Mouse (Mus musculus) heart, embryonic 15.5 days (tissue): Measurements from ENCODE around the gene Rex1bd. TPM values are rescaled to one million over a fixed set of nuclear protein-coding genes. Genes with fewer than 3 reads are reported as not detected.
"Not testable (repeated sequence)": the region's sequence is repeated elsewhere in the genome, so short reads cannot be mapped to it uniquely, and the experiment has no call there.

ENCODE experiments used
- ATAC-seq: fragments of 200-750 bp; cut with Nextera tagmentation; replicated peaks from 2 replicates; pipeline ENCODE4 v1.8.0; 2017; ENCODE audit warnings: low read depth, moderate TSS enrichment; ENCODE audit not compliant: insufficient number of reproducible peaks, insufficient read depth, low FRiP score
- H3K27ac ChIP-seq: fragments of 300-500 bp; sonication (generic); 2 replicates; pipeline ENCODE4 v1.5.1; 2015; ENCODE audit warnings: mild to moderate bottlenecking, inconsistent platforms
- H3K27me3 ChIP-seq: fragments of 300-500 bp; sonication (generic); 2 replicates; pipeline ENCODE4 v1.6.1; 2015; ENCODE audit warnings: inconsistent platforms
- H3K36me3 ChIP-seq: fragments of 300-500 bp; sonication (generic); 2 replicates; pipeline ENCODE4 v1.6.1; 2015; ENCODE audit warnings: mild to moderate bottlenecking, inconsistent platforms
- H3K4me1 ChIP-seq: fragments of 300-500 bp; sonication (generic); replicated peaks from 2 replicates; pipeline ENCODE4 v1.6.1; 2015; ENCODE audit warnings: inconsistent platforms
- H3K4me2 ChIP-seq: fragments of 300-500 bp; sonication (generic); 2 replicates; pipeline ENCODE4 v1.6.1; 2015; ENCODE audit warnings: inconsistent platforms, mild to moderate bottlenecking, moderate library complexity
- H3K4me3 ChIP-seq: fragments of 300-500 bp; sonication (generic); 2 replicates; pipeline ENCODE4 v1.5.1; 2015; ENCODE audit warnings: mild to moderate bottlenecking, inconsistent platforms
- H3K9ac ChIP-seq: fragments of 300-500 bp; sonication (generic); 2 replicates; pipeline ENCODE4 v1.6.1; 2015; ENCODE audit warnings: mild to moderate bottlenecking, inconsistent platforms
- H3K9me3 ChIP-seq: fragments of 300-500 bp; sonication (generic); replicated peaks from 2 replicates; pipeline ENCODE4 v1.6.1; 2016; ENCODE audit warnings: inconsistent platforms
- WGBS: fragments of 180-500 bp; shearing (Covaris S2); methylation state at CpG from one replicate; pipeline ENCODE4 v1.1.7; 2015; ENCODE audit warnings: mixed read lengths; 5-methylcytosine and 5-hydroxymethylcytosine counted together
- polyA plus RNA-seq: library from polyadenylated mRNA; unstranded; fragments of >200 nt; fragmentation: Nextera tagmentation; extraction: Ambion mirVana; gene quantifications from 2 replicates; pipeline ENCODE4 v1.2.1, GENCODE M21; 2015

Rex1bd gene
- polyA plus RNA-seq, 1 experiment from 2014 or later: 117 TPM

GRCm38 (mm10) chr8:70511174-70511573, 4.6 kb upstream of the Rex1bd start:
- WGBS: 80% methylated on average over 6 of the region's 6 CpGs
- Histone ChIP-seq H3K4me1 (peaks cover 37% of the 10 kb centered on the region), H3K4me3 (peak overlapping the region; percentile 90), H3K27ac (peak overlapping the region; percentile 98), H3K36me3 (peaks cover 23% of the 10 kb centered on the region), H3K4me2 (peak overlapping the region; percentile 91), H3K9ac (0 out of 2 replicates have a peak overlapping the region, but pooled peaks have one; percentile 97)
- H3K27me3 ChIP-seq, ATAC-seq, H3K9me3 ChIP-seq: not testable (repeated sequence)

GRCm38 (mm10) chr8:70510228-70510915, 3.8 kb upstream of the Rex1bd start, which contains the start of gene Uba52:
Uba52 (minus strand) TSS chr8:70510801.
- Histone ChIP-seq H3K4me2 (peak within 1 kb of the TSS; percentile 91), H3K4me3 (peak within 1 kb of the TSS; percentile 90), H3K27me3 (no peaks in the 10 kb centered on the region), H3K9me3 (no peaks in the 10 kb centered on the region), H3K9ac (peak within 1 kb of the TSS; percentile 97), H3K36me3 (peaks cover 23% of the 10 kb centered on the region), H3K4me1 (peaks cover 45% of the 10 kb centered on the region), H3K27ac (peak within 1 kb of the TSS; percentile 98)
- peak; percentile 85 for ATAC-seq
- WGBS: 1% methylated on average over 74 of the region's 74 CpGs

- Histone ChIP-seq H3K4me1 (peaks cover 55% of the 10 kb centered on the region), H3K9ac (peak overlapping the region; percentile 97), H3K9me3 (no peaks in the 10 kb centered on the region), H3K36me3 (peaks cover 22% of the 10 kb centered on the region), H3K4me3 (peak overlapping the region; percentile 90), H3K27me3 (no peaks in the 10 kb centered on the region), H3K27ac (peak overlapping the region; percentile 98), H3K4me2 (peak overlapping the region; percentile 91)
- WGBS: 5% methylated on average over 25 of the region's 25 CpGs
- no peak for ATAC-seq
These were observed 2.9 kb upstream of the Rex1bd start for GRCm38 (mm10) chr8:70509281-70509952.

GRCm38 (mm10) chr8:70507027-70507393, 458 bp upstream of the Rex1bd start:
- 56% methylated on average over 5 of the region's 5 CpGs for WGBS
- H3K4me2 ChIP-seq: no peak overlapping the region
- peaks cover 15% of the 10 kb centered on the region for H3K27me3 ChIP-seq
- H3K36me3 ChIP-seq: peaks cover 12% of the 10 kb centered on the region
- peak overlapping the region; percentile 92; the same call in 1 of the 2 replicates for H3K27ac ChIP-seq
- peaks cover 58% of the 10 kb centered on the region for H3K4me1 ChIP-seq
- peak overlapping the region; percentile 74; the same call in 1 of the 2 replicates for H3K4me3 ChIP-seq
- no peaks in the 10 kb centered on the region for H3K9me3 ChIP-seq
- ATAC-seq: no peak
- no peak overlapping the region for H3K9ac ChIP-seq

GRCm38 (mm10) chr8:70505698-70506327, 739 bp downstream of the Rex1bd start:
- Histone ChIP-seq H3K27me3 (peaks cover 27% of the 10 kb centered on the region), H3K4me1 (peaks cover 57% of the 10 kb centered on the region), H3K36me3 (peaks cover 9% of the 10 kb centered on the region), H3K9ac (peak overlapping the region; percentile 88), H3K9me3 (no peaks in the 10 kb centered on the region), H3K4me2 (peak overlapping the region; percentile 88), H3K27ac (peak overlapping the region; percentile 92; the same call in 1 of the 2 replicates), H3K4me3 (peak overlapping the region; percentile 74)
- ATAC-seq: peak; percentile 0; the same call in 1 of the 2 replicates
- 33% methylated on average over 32 of the region's 32 CpGs for WGBS

- no peak for ATAC-seq
- Histone ChIP-seq H3K4me1 (peaks cover 60% of the 10 kb centered on the region), H3K4me2 (no peak overlapping the region)
These were observed 1.7 kb downstream of the Rex1bd start for GRCm38 (mm10) chr8:70504851-70505250.

GRCm38 (mm10) chr8:70504291-70504716, 2.2 kb downstream of the Rex1bd start:
- Histone ChIP-seq H3K9me3 (no peaks in the 10 kb centered on the region), H3K9ac (no peak overlapping the region), H3K4me3 (no peak overlapping the region), H3K27ac (no peak overlapping the region), H3K27me3 (peaks cover 42% of the 10 kb centered on the region), H3K36me3 (peaks cover 9% of the 10 kb centered on the region), H3K4me1 (peaks cover 57% of the 10 kb centered on the region), H3K4me2 (no peak overlapping the region; the same call in 1 of the 2 replicates)
- 57% methylated on average over 16 of the region's 16 CpGs for WGBS
- no peak for ATAC-seq

More at GRCm38 (mm10) chr8:70504851-70505250, 1.7 kb downstream of the Rex1bd start:
- Histone ChIP-seq H3K36me3 (peaks cover 9% of the 10 kb centered on the region), H3K27me3 (peaks cover 36% of the 10 kb centered on the region), H3K27ac (no peak overlapping the region), H3K9me3 (no peaks in the 10 kb centered on the region), H3K4me3 (no peak overlapping the region), H3K9ac (no peak overlapping the region)
- WGBS: 81% methylated on average over 3 of the region's 3 CpGs

- H3K27ac ChIP-seq: no peak overlapping the region
- 18% methylated on average over 46 of the region's 46 CpGs for WGBS
- peaks cover 9% of the 10 kb centered on the region for H3K36me3 ChIP-seq
- H3K4me3 ChIP-seq: 0 out of 2 replicates have a peak overlapping the region, but pooled peaks have one; percentile 2
- H3K9me3 ChIP-seq: no peaks in the 10 kb centered on the region
- H3K4me1 ChIP-seq: peaks cover 48% of the 10 kb centered on the region
- H3K4me2 ChIP-seq: no peak overlapping the region; the same call in 1 of the 2 replicates
- no peak for ATAC-seq
- peaks cover 53% of the 10 kb centered on the region for H3K27me3 ChIP-seq
- H3K9ac ChIP-seq: no peak overlapping the region
These were observed 3.3 kb downstream of the Rex1bd start for GRCm38 (mm10) chr8:70503062-70503750.

- H3K9ac ChIP-seq: no peak overlapping the region
- peaks cover 3% of the 10 kb centered on the region for H3K36me3 ChIP-seq
- ATAC-seq: no peak
- H3K4me3 ChIP-seq: 0 out of 2 replicates have a peak overlapping the region, but pooled peaks have one; percentile 10
- H3K27ac ChIP-seq: no peak overlapping the region
- H3K27me3 ChIP-seq: peaks cover 59% of the 10 kb centered on the region
- WGBS: 26% methylated on average over 12 of the region's 12 CpGs
- H3K4me1 ChIP-seq: peaks cover 48% of the 10 kb centered on the region
- H3K9me3 ChIP-seq: no peaks in the 10 kb centered on the region
- peak overlapping the region; percentile 46 for H3K4me2 ChIP-seq
These were observed 4.0 kb downstream of the Rex1bd start for GRCm38 (mm10) chr8:70502540-70502939.

- no peak for ATAC-seq
- Histone ChIP-seq H3K4me2 (peak overlapping the region; percentile 46), H3K4me1 (peaks cover 48% of the 10 kb centered on the region), H3K36me3 (no peaks in the 10 kb centered on the region), H3K4me3 (0 out of 2 replicates have a peak overlapping the region, but pooled peaks have one; percentile 10), H3K27me3 (peaks cover 65% of the 10 kb centered on the region), H3K9ac (peak overlapping the region; percentile 26; the same call in 1 of the 2 replicates), H3K27ac (no peak overlapping the region), H3K9me3 (no peaks in the 10 kb centered on the region)
- 10% methylated on average over 23 of the region's 23 CpGs for WGBS
These were observed 4.6 kb downstream of the Rex1bd start for GRCm38 (mm10) chr8:70501820-70502529.
